Mouse (Mus musculus) intestine, embryonic 14.5 days (tissue): ENCODE measurements around the gene Mfsd4b5. TPM values are rescaled to one million over a fixed set of nuclear protein-coding genes. Genes with fewer than 3 reads are reported as not detected.
"Not testable (repeated sequence)": the region's sequence is repeated elsewhere in the genome, so short reads cannot be mapped to it uniquely, and the experiment has no call there.

Source experiments
- ATAC-seq: fragments of 200-750 bp; cut with Nextera tagmentation; replicated peaks from 2 replicates; pipeline ENCODE4 v1.8.0; 2017; ENCODE audit warnings: low read depth, moderate number of reproducible peaks, moderate TSS enrichment, moderate library complexity; ENCODE audit not compliant: low FRiP score, low TSS enrichment
- DNase-seq: peaks from one replicate; pipeline ENCODE4 v3.0.0-alpha.2; 2018; ENCODE audit warnings: low spot score
- H3K27ac ChIP-seq: fragments of 300-500 bp; sonication (generic); 2 replicates; pipeline ENCODE4 v1.5.1; 2014; ENCODE audit warnings: low read depth, mild to moderate bottlenecking, control low read depth
- H3K27me3 ChIP-seq: fragments of 300-500 bp; sonication (generic); replicated peaks from 2 replicates; pipeline ENCODE4 v1.6.1; 2014; ENCODE audit warnings: low read length, control low read depth; ENCODE audit not compliant: control insufficient read depth, insufficient read depth
- H3K36me3 ChIP-seq: fragments of 300-500 bp; sonication (generic); 2 replicates; pipeline ENCODE4 v1.6.1; 2014; ENCODE audit warnings: low read length, control low read depth; ENCODE audit not compliant: control insufficient read depth, insufficient read depth
- H3K4me1 ChIP-seq: fragments of 300-500 bp; sonication (generic); replicated peaks from 2 replicates; pipeline ENCODE4 v1.6.1; 2014; ENCODE audit warnings: low read length, control low read depth, mixed read lengths; ENCODE audit not compliant: control insufficient read depth, insufficient read depth
- H3K4me2 ChIP-seq: fragments of 300-500 bp; sonication (generic); 2 replicates; pipeline ENCODE4 v1.6.1; 2014; ENCODE audit warnings: low read length
- H3K4me3 ChIP-seq: fragments of 300-500 bp; sonication (generic); 2 replicates; pipeline ENCODE4 v1.5.1; 2014; ENCODE audit warnings: low read depth, low read length, control low read depth, mixed read lengths
- H3K9ac ChIP-seq: fragments of 300-500 bp; sonication (generic); 2 replicates; pipeline ENCODE4 v1.6.1; 2014; ENCODE audit warnings: mild to moderate bottlenecking, low read length
- H3K9me3 ChIP-seq: fragments of 300-500 bp; sonication (generic); 2 replicates; pipeline ENCODE4 v1.6.1; 2016; ENCODE audit warnings: low read length, control low read depth; ENCODE audit not compliant: control insufficient read depth
- WGBS: fragments of 180-500 bp; shearing (Covaris S2); extraction: QIAGEN DNeasy Blood & Tissue Kit; methylation state at CpG from one replicate; pipeline ENCODE4 v1.1.7; 2014; 5-methylcytosine and 5-hydroxymethylcytosine counted together
- polyA plus RNA-seq: library from polyadenylated mRNA; unstranded; fragments of >200 nt; fragmentation: Nextera tagmentation; extraction: Ambion mirVana; gene quantifications from 2 replicates; pipeline ENCODE4 v1.2.1, GENCODE M21; 2014

Mfsd4b5 gene
- polyA plus RNA-seq, 1 experiment from 2014 or later, result not detected

DNA sequence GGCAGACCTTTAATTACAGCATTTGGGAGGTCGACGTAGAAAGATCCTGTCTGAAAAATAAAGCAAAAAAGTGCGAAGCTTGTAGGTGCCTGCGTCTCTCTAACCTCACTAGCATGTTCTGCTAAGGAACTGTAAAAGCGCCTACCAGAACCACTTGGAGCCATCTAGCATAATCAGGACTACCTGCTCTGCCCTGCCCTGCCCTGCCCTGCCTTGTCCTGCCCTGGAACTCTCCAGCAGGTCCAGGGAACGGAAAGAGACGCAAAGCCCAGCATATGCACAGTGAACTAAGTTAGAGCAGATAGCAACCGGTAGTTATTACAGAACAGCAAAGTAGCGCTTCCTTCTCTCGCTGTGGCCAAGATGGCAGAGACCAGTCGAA lies 26.0 kb downstream of the Mfsd4b5 start:
- WGBS, result 44% methylated on average over 11 of the region's 11 CpGs
- DNase-seq, result no peak
- peak; percentile 41; the same call in 1 of the 2 replicates for ATAC-seq
- Histone ChIP-seq H3K4me1 (no peaks in the 10 kb centered on the region), H3K27me3 (no peaks in the 10 kb centered on the region), H3K4me2 (peak overlapping the region; percentile 62), H3K9me3 (no peaks in the 10 kb centered on the region), H3K4me3 (no peak overlapping the region), H3K36me3 (no peaks in the 10 kb centered on the region), H3K9ac (no peak overlapping the region), H3K27ac (no peak overlapping the region)

DNA sequence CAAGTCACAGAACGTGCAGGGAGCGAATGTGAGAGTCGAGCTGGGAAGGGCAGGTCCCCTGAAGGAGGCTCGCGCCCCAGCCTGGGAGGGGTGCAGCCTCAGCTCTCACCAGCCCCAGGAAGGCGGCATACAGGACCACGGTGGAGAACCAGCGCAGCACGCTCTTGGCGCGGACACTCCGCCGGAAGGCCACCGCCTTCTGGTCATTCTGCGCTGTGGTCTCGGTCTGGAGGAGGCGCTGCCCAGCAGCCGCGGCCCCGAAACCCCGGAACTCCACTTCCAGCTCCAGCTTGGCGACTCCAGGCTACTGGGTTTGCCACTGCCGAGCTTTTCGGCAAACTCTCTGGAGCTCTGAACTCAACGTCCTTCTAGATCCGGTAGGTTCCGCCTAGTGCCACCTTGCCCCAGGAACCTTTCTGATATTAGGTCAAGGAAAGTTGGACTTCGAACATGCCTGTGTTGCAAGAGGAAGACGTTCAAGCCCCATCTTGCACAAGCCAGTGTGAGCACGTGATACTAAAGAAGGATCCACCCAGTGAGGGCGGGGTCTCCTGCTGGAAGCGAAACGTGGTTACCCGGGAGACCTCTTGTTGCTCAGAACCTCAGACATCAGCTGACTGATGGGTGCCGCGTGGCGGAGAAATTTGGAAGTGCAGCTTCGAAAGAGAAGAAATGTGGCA lies 26.5 kb downstream of the Mfsd4b5 start, which contains the start of gene Mfsd4b3:
TSS of gene Mfsd4b3 (minus strand) at position 393 of the 680 bp plus-strand sequence.
- H3K27me3 ChIP-seq, result no peaks in the 10 kb centered on the region
- no peaks in the 10 kb centered on the region for H3K9me3 ChIP-seq
- ATAC-seq, result peak; percentile 100
- peak within 1 kb of the TSS; percentile 25 for H3K9ac ChIP-seq
- no peaks in the 10 kb centered on the region for H3K4me1 ChIP-seq
- no peaks in the 10 kb centered on the region for H3K36me3 ChIP-seq
- peak; percentile 94 for DNase-seq
- whole genome bisulfite sequencing, result under 1% methylated on average over 38 of the region's 38 CpGs
- H3K4me3 ChIP-seq, result peak within 1 kb of the TSS; percentile 44
- H3K27ac ChIP-seq, result 0 out of 2 replicates have a peak within 1 kb of the TSS, but pooled peaks have one; percentile 1
- H3K4me2 ChIP-seq, result peak within 1 kb of the TSS; percentile 62

- DNase-seq (no peak), ATAC-seq (no peak)
- H3K4me2 ChIP-seq, result no peak overlapping the region
- no peaks in the 10 kb centered on the region for H3K4me1 ChIP-seq
- no peak overlapping the region for H3K4me3 ChIP-seq
- H3K27me3 ChIP-seq, result no peaks in the 10 kb centered on the region
- H3K9me3 ChIP-seq, result no peaks in the 10 kb centered on the region
- WGBS, result 69% methylated on average over 4 of the region's 4 CpGs
- no peak overlapping the region for H3K27ac ChIP-seq
- H3K9ac ChIP-seq, result no peak overlapping the region
- H3K36me3 ChIP-seq, result no peaks in the 10 kb centered on the region
These were observed 28.2 kb downstream of the Mfsd4b5 start for GRCm38 (mm10) chr10:39958266-39958665.

DNA sequence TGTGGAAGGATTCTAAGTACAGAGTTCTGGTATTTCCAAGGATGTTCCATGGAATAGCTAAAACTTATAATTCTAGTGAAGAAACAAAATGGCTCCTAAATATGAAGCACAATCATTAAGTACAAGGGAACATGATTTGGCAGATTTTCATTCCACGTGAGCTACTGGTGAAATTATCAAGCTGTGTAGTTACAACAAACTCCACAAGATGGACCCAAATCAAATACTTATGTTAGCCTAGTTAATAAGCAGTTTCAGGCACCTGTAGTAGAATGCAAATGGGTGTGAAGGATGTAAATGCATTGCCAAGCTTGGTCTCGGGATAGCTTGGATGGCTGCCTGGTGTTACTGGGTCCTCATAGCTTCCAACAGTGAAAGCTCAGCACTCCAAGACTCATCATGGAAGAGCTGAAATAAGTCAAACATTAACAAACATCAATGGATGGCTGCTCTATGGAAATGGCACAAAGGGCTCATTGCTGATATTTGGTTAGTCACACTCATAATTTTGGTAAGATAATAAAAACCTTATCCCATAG lies 30.0 kb downstream of the Mfsd4b5 start:
- Histone ChIP-seq H3K4me2 (no peak overlapping the region), H3K4me1 (no peaks in the 10 kb centered on the region), H3K9me3 (no peaks in the 10 kb centered on the region), H3K27ac (no peak overlapping the region), H3K9ac (no peak overlapping the region), H3K27me3 (no peaks in the 10 kb centered on the region), H3K4me3 (no peak overlapping the region), H3K36me3 (no peaks in the 10 kb centered on the region)
- WGBS, result 73% methylated on average over 2 of the region's 2 CpGs
- DNase-seq, result no peak
- ATAC-seq, result no peak

DNA sequence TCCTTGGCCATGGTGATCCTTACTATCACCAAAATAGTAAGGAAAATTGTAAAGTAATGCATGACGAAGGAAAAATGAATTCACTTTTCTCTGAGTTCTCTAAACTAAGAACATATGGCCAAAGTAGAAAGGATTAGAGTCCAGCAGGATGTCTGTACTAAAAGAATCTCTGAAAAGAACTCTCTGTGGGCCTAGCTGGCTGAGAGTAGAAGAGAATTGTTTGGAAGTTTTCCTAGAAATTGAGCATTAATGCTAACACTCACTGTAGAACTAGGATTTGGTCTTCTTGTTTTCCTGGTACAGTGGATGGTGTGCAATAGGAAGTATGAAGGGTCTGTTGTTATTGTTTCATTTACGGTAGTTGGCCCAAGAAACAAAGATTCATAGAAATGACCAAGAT lies 31.3 kb downstream of the Mfsd4b5 start:
- Histone ChIP-seq H3K27me3 (no peaks in the 10 kb centered on the region), H3K4me2 (no peak overlapping the region), H3K27ac (no peak overlapping the region), H3K4me1 (no peaks in the 10 kb centered on the region), H3K9ac (no peak overlapping the region), H3K4me3 (no peak overlapping the region), H3K9me3 (no peaks in the 10 kb centered on the region), H3K36me3 (no peaks in the 10 kb centered on the region)
- ATAC-seq (no peak), DNase-seq (no peak)
- 76% methylated on average over 2 of the region's 2 CpGs for WGBS

GRCm38 (mm10) chr10:39949377-39949954 lies 37.0 kb downstream of the Mfsd4b5 start:
- 83% methylated on average over 2 of the region's 2 CpGs for WGBS
- H3K9ac ChIP-seq, result no peak overlapping the region
- H3K27me3 ChIP-seq, result no peaks in the 10 kb centered on the region
- H3K27ac ChIP-seq, result no peak overlapping the region
- H3K4me2 ChIP-seq, result no peak overlapping the region
- H3K9me3 ChIP-seq, result no peaks in the 10 kb centered on the region
- no peak overlapping the region for H3K4me3 ChIP-seq
- ATAC-seq (no peak), DNase-seq (no peak)
- no peaks in the 10 kb centered on the region for H3K36me3 ChIP-seq
- H3K4me1 ChIP-seq, result no peaks in the 10 kb centered on the region

- 81% methylated on average over 3 of the region's 3 CpGs for WGBS
- H3K9me3 ChIP-seq, ATAC-seq, H3K36me3 ChIP-seq, H3K4me1 ChIP-seq, H3K27me3 ChIP-seq, H3K4me2 ChIP-seq, H3K27ac ChIP-seq, H3K9ac ChIP-seq, DNase-seq, H3K4me3 ChIP-seq: not testable (repeated sequence)
These were observed 39.3 kb downstream of the Mfsd4b5 start for GRCm38 (mm10) chr10:39947195-39947594.

DNA sequence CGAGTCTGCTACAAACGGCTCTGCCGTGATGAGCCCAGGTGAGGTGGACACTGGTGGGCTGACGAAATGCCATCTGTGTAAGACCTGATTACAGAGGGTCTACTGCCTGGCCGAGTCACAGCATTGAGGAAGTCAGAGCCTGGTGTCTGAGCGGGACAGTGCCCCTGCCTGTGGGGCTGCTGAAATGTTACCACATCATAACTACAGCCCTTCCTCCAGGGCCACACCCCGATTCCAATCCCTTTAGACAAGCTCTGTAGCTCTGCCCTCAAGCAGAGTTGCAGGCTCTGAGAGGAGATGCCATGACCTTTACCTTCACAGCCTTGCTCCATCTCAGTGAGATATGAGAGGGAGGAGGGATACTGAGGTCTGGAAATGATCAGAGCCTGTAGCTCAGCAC lies 49.9 kb downstream of the Mfsd4b5 start:
- Histone ChIP-seq H3K9me3 (no peaks in the 10 kb centered on the region), H3K4me1 (no peaks in the 10 kb centered on the region), H3K9ac (no peak overlapping the region), H3K4me3 (no peak overlapping the region), H3K4me2 (no peak overlapping the region), H3K36me3 (no peaks in the 10 kb centered on the region), H3K27ac (no peak overlapping the region), H3K27me3 (no peaks in the 10 kb centered on the region)
- DNase-seq, result no peak
- 74% methylated on average over 7 of the region's 7 CpGs for WGBS
- ATAC-seq, result no peak
